Mouse (Mus musculus) intestine, embryonic 16.5 days (tissue): ENCODE results near the gene Piwil4. TPM values are rescaled to one million over a fixed set of nuclear protein-coding genes. Genes with fewer than 3 reads are reported as not detected.

Experiments used
- ATAC-seq: fragments of 200-750 bp; cut with Nextera tagmentation; 2 replicates; pipeline ENCODE4 v1.8.0; 2017; ENCODE audit warnings: moderate TSS enrichment, moderate library complexity
- H3K27ac ChIP-seq: fragments of 300-500 bp; sonication (generic); 2 replicates; pipeline ENCODE4 v1.5.1; 2014; ENCODE audit warnings: mild to moderate bottlenecking, low read length
- H3K27me3 ChIP-seq: fragments of 300-500 bp; sonication (generic); replicated peaks from 2 replicates; pipeline ENCODE4 v1.6.1; 2014; ENCODE audit warnings: low read length, control low read depth, mixed read lengths; ENCODE audit not compliant: control insufficient read depth, insufficient read depth
- H3K36me3 ChIP-seq: fragments of 300-500 bp; sonication (generic); 2 replicates; pipeline ENCODE4 v1.6.1; 2014; ENCODE audit warnings: low read length, control low read depth; ENCODE audit not compliant: control insufficient read depth, insufficient read depth
- H3K4me1 ChIP-seq: fragments of 300-500 bp; sonication (generic); 2 replicates; pipeline ENCODE4 v1.6.1; 2014; ENCODE audit warnings: low read length, control low read depth, mixed read lengths; ENCODE audit not compliant: control insufficient read depth, insufficient read depth
- H3K4me2 ChIP-seq: fragments of 300-500 bp; sonication (generic); 2 replicates; pipeline ENCODE4 v1.6.1; 2014; ENCODE audit warnings: low read depth, low read length, control low read depth
- H3K4me3 ChIP-seq: fragments of 300-500 bp; sonication (generic); 2 replicates; pipeline ENCODE4 v1.5.1; 2014; ENCODE audit warnings: mild to moderate bottlenecking, low read length
- H3K9ac ChIP-seq: fragments of 300-500 bp; sonication (generic); 2 replicates; pipeline ENCODE4 v1.6.1; 2014; ENCODE audit warnings: low read depth, low read length
- H3K9me3 ChIP-seq: fragments of 300-500 bp; sonication (generic); 2 replicates; pipeline ENCODE4 v1.6.1; 2016; ENCODE audit warnings: low read length, control low read depth; ENCODE audit not compliant: control insufficient read depth
- WGBS: fragments of 180-500 bp; shearing (Covaris S2); extraction: QIAGEN DNeasy Blood & Tissue Kit; methylation state at CpG from one replicate; pipeline ENCODE4 v1.1.7; 2014; 5-methylcytosine and 5-hydroxymethylcytosine counted together
- polyA plus RNA-seq: library from polyadenylated mRNA; unstranded; fragments of >200 nt; fragmentation: Nextera tagmentation; extraction: Ambion mirVana; gene quantifications from 2 replicates; pipeline ENCODE4 v1.2.1, GENCODE M21; 2015

Piwil4 gene
- polyA plus RNA-seq, 1 experiment from 2014 or later = 0.21 TPM

DNA sequence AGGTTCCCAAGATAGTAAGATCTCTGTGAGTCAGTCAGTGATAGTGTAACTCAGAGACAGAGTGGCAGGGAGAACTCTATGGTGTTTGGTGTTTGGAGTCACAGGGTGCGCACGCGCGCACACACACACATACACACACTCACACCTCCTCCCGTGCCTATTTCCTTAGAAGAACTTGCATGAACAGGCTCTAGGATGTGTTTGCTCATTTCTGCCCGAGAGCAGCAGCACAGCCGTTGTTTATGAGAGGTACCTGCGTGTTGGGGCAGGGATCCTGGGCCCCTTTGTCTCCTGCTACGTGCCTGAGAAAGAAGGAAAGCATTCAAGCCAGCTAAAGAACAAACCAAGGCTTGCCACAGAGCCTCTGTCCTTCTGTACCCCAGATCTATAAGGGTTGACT lies 78.4 kb downstream of the Piwil4 start:
- no peak overlapping the region for H3K9ac ChIP-seq
- H3K27ac ChIP-seq = no peak overlapping the region
- WGBS = 75% methylated on average over 9 of the region's 9 CpGs
- no peaks in the 10 kb centered on the region for H3K36me3 ChIP-seq
- H3K4me2 ChIP-seq = no peak overlapping the region
- no peak for ATAC-seq
- H3K4me3 ChIP-seq = no peak overlapping the region
- no peaks in the 10 kb centered on the region for H3K27me3 ChIP-seq
- no peaks in the 10 kb centered on the region for H3K4me1 ChIP-seq
- H3K9me3 ChIP-seq = no peaks in the 10 kb centered on the region

DNA sequence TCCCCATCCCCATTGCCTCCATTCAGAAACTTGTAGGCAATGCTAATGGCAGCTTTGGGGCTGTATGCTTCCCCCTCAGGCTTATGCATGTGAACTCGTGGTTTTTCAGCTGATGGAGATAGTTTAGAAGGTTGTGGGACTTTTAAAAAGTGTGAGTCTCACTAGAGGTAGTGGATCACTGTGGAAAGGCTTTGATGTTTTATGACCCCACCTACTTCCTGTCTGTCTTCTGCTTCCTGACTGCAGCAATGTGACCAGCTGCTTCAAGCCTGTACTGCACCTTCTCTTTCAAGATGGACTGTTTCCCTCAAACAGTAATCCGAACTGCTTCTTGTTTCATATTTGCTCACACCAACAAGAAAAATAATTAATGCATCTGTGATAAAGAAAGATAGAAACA lies 82.6 kb downstream of the Piwil4 start:
- WGBS = 42% methylated on average over 2 of the region's 2 CpGs
- Histone ChIP-seq H3K4me1 (no peaks in the 10 kb centered on the region), H3K4me3 (no peak overlapping the region), H3K9ac (no peak overlapping the region), H3K27ac (no peak overlapping the region), H3K9me3 (no peaks in the 10 kb centered on the region), H3K36me3 (no peaks in the 10 kb centered on the region), H3K4me2 (no peak overlapping the region), H3K27me3 (no peaks in the 10 kb centered on the region)
- no peak for ATAC-seq

DNA sequence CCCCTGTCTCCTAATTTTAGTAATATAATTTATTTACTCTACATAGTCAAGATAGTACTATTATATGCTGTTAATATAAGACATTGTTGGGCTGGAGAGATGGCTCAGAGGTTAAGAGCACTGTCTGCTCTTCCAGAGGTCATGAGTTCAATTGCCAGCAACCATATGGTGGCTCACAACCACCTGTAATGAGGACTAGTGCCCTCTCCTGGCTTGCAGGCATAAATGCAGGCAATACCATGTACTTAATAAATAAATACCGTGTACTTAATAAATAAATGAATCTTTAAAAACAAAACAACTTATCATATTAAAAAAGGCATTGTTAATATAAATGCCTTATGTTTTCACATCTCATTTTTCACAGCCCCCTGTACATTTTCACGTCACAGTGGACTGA lies 86.5 kb downstream of the Piwil4 start:
- no peak overlapping the region for H3K4me3 ChIP-seq
- 73% methylated on average over 2 of the region's 2 CpGs for WGBS
- H3K4me2 ChIP-seq = no peak overlapping the region
- no peaks in the 10 kb centered on the region for H3K27me3 ChIP-seq
- H3K9ac ChIP-seq = no peak overlapping the region
- no peaks in the 10 kb centered on the region for H3K4me1 ChIP-seq
- no peaks in the 10 kb centered on the region for H3K36me3 ChIP-seq
- no peak overlapping the region for H3K27ac ChIP-seq
- ATAC-seq = no peak
- H3K9me3 ChIP-seq = no peaks in the 10 kb centered on the region

- 85% methylated on average over 1 of the region's 1 CpGs for WGBS
- no peaks in the 10 kb centered on the region for H3K4me1 ChIP-seq
Observed at GRCm38 (mm10) chr9:14652761-14653160, 87.8 kb downstream of the Piwil4 start.

DNA sequence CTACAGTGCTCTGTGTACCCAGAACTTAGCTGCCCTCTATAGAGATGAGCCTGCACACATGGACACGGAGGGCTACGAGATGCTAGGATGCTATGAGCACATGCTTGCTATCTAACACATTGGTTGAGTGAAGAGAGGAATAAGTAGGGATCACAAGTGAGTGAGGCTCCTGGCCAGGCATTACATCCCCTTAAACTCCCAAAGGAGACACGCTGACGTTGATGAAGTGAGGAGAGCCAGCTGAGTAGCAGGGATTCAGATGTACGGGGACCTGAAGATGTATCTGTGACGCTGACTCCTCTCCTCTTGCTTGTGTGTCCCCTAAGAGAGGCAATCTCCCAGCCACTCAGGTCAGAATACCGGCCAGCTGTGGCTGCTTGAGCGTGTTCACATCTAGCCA lies 92.7 kb downstream of the Piwil4 start:
- WGBS = 84% methylated on average over 8 of the region's 8 CpGs
- Histone ChIP-seq H3K27me3 (no peaks in the 10 kb centered on the region), H3K4me3 (no peak overlapping the region), H3K4me1 (no peaks in the 10 kb centered on the region), H3K9me3 (no peaks in the 10 kb centered on the region), H3K4me2 (no peak overlapping the region), H3K9ac (no peak overlapping the region), H3K36me3 (no peaks in the 10 kb centered on the region), H3K27ac (no peak overlapping the region)
- ATAC-seq = no peak

More at GRCm38 (mm10) chr9:14652761-14653160, 87.8 kb downstream of the Piwil4 start:
- no peak for ATAC-seq
- H3K36me3 ChIP-seq = no peaks in the 10 kb centered on the region
- no peaks in the 10 kb centered on the region for H3K27me3 ChIP-seq
- H3K9me3 ChIP-seq = no peaks in the 10 kb centered on the region
- H3K4me2 ChIP-seq = no peak overlapping the region
- no peak overlapping the region for H3K4me3 ChIP-seq
- no peak overlapping the region for H3K9ac ChIP-seq
- no peak overlapping the region for H3K27ac ChIP-seq

GRCm38 (mm10) chr9:14646641-14647040 lies 93.9 kb downstream of the Piwil4 start:
- Histone ChIP-seq H3K27me3 (no peaks in the 10 kb centered on the region), H3K36me3 (no peaks in the 10 kb centered on the region), H3K27ac (no peak overlapping the region), H3K4me3 (no peak overlapping the region), H3K4me2 (no peak overlapping the region), H3K9ac (no peak overlapping the region), H3K4me1 (peaks cover 2% of the 10 kb centered on the region; the same call in 1 of the 2 replicates), H3K9me3 (no peaks in the 10 kb centered on the region)
- 95% methylated on average over 1 of the region's 1 CpGs for WGBS
- no peak for ATAC-seq

Other genes starting within 250 kb of the Piwil4 start
- gene Kdm4d, start 240.3 kb downstream of the Piwil4 start, polyA plus RNA-seq = 0.22 and 0.28 TPM in 2 replicates
- gene Cwc15, start 240.1 kb downstream of the Piwil4 start, polyA plus RNA-seq = 124 and 133 TPM in 2 replicates
- 8.1 and 8.4 TPM in 2 replicates for gene Amotl1, start 95.7 kb downstream of the Piwil4 start, polyA plus RNA-seq
- gene Fut4, start 11.7 kb upstream of the Piwil4 start, polyA plus RNA-seq = 4.6 and 5.2 TPM in 2 replicates
- gene 1700012B09Rik, start 30.3 kb upstream of the Piwil4 start, polyA plus RNA-seq = not detected in 2 replicates
- gene Mre11a, start 43.9 kb upstream of the Piwil4 start, polyA plus RNA-seq = 16.0 and 17.3 TPM in 2 replicates
- 38.2 and 43.4 TPM in 2 replicates for gene Ankrd49, start 44.1 kb upstream of the Piwil4 start, polyA plus RNA-seq
- gene Gpr83, start 119.5 kb upstream of the Piwil4 start, polyA plus RNA-seq = 0.32 TPM in 2 replicates
- not detected in 2 replicates for gene Izumo1r, start 163.2 kb upstream of the Piwil4 start, polyA plus RNA-seq